In genomic region chr1:91878696-91879095, GRCm38 (mm10) we compare ENCODE assay signal across 19 mouse cellular contexts.
DNase-seq lines count a peak whose midpoint lies in the region; TF ChIP-seq lines count a peak whose summit lies in the region.
"Had no signal": no experiment of that assay in that cellular context is flagged by ENCODE, and none has a peak within 500 bp of the region (broad histone marks: within the 10 kb centered on the region; RNA-seq: fewer than 3 reads in every experiment).

No protein-coding gene starts in this region.

- peak overlapping the region; percentile 43; the same call in 1 of the 2 replicates for H3K27ac ChIP-seq in gastrocnemius, adult 2 months
- H3K27ac ChIP-seq: embryonic facial prominence, embryonic 13.5 days; forebrain, embryonic 15.5 days; layer of hippocampus, adult 2 months; midbrain, embryonic 13.5 days; neural tube, embryonic 13.5 days; stomach, postnatal 0 days had no signal

- DNase-seq in adrenal gland, adult 2 months, result peak; percentile 15
- DNase-seq in adrenal gland, adult 8-10 months, result no peak
- peak; percentile 39 for DNase-seq in gastrocnemius, adult 2 months
- DNase-seq in gastrocnemius, postnatal 36 days, result no peak
- peak; percentile 40 for DNase-seq in kidney, postnatal 14 days
- DNase-seq in kidney, postnatal 10 days, result no peak
- DNase-seq in Muller cell, postnatal 12 days (ENCODE audit: inconsistent ontology term), result no peak
- DNase-seq in thymus, postnatal 10 days (ENCODE audit: low spot score in 2 of 2), result no peak
- DNase-seq: left cerebral cortex, postnatal 4 days; liver, postnatal 0 days; lung, postnatal 10 days; right cerebral cortex, adult 18-20 months; thymus, postnatal 14 days had no signal

- no peak for TF ChIP-seq CTCF in gastrocnemius, adult 2 months (IDR thresholded peaks at IDR 0.05)

- intact Hi-C loops in gastrocnemius, adult 2 months (cut with DNase I), result no loop called here
- intact Hi-C loops in gastrocnemius, postnatal 36 days (cut with DNase I), result loop anchor here (10.0 kb wide), 1 partner anchor 274 kb away; no protein-coding TSS in a partner anchor

- H3K4me3 ChIP-seq in gastrocnemius, adult 2 months, result no peak overlapping the region
- H3K4me3 ChIP-seq: embryonic facial prominence, embryonic 13.5 days; forebrain, embryonic 15.5 days; layer of hippocampus, adult 2 months; midbrain, embryonic 13.5 days; neural tube, embryonic 13.5 days had no signal

Comparison
In these comparisons a context has a peak if more than half of its experiments do, and no peak if none do; other contexts are left out.
1. DNase-seq: peak in adrenal gland, adult 2 months (single experiment), gastrocnemius, adult 2 months (single experiment) and kidney, postnatal 14 days (single experiment); none in adrenal gland, adult 8-10 months (single experiment), gastrocnemius, postnatal 36 days (0 of 2), kidney, postnatal 10 days (single experiment), Muller cell, postnatal 12 days (single experiment) and thymus, postnatal 10 days (0 of 2).